Mouse (Mus musculus): ENCODE data around the gene A530032D15Rik.
"Not testable (repeated sequence)": the region's sequence is repeated elsewhere in the genome, so short reads cannot be mapped to it uniquely, and the experiment has no call there.

- TF ChIP-seq POLR2A (IDR thresholded peaks at IDR 0.05; ENCODE audit: borderline replicate concordance, extremely low read depth, low read depth, low read length); CTCF (IDR thresholded peaks at IDR 0.05; ENCODE audit: insufficient read depth, low read length): not testable (repeated sequence)
These were observed 10.6 kb downstream of the A530032D15Rik start for GRCm38 (mm10) chr1:85099081-85099480.
